Mouse (Mus musculus) megakaryocyte, embryonic 14.5 days (primary cell): ENCODE measurements around the gene Gm28374.

ENCODE experiments used
- FLI1 ChIP-seq: IDR thresholded peaks from 2 replicates; pipeline ENCODE4 v1.6.1; 2012; ENCODE audit warnings: low read length, inconsistent platforms, mixed read lengths
- GATA1 ChIP-seq: IDR thresholded peaks from 3 replicates; pipeline ENCODE4 v1.6.1; 2012; ENCODE audit warnings: mixed read lengths, low read length, inconsistent platforms, borderline replicate concordance

- no peak for TF ChIP-seq FLI1
- no peak for TF ChIP-seq GATA1
These were observed 5.3 kb downstream of the Gm28374 start, which contains the start of gene Vps51 for GRCm38 (mm10) chr19:6076564-6077393.
